Mouse (Mus musculus) lung, embryonic 15.5 days (tissue): ENCODE measurements around the gene Trmu. TPM values are rescaled to one million over a fixed set of nuclear protein-coding genes. Genes with fewer than 3 reads are reported as not detected.
"Not testable (repeated sequence)": the region's sequence is repeated elsewhere in the genome, so short reads cannot be mapped to it uniquely, and the experiment has no call there.

Source experiments
- ATAC-seq: fragments of 200-750 bp; cut with Nextera tagmentation; 2 replicates; pipeline ENCODE4 v1.8.0; 2017; ENCODE audit warnings: moderate number of reproducible peaks, borderline replicate concordance; ENCODE audit not compliant: low FRiP score, low TSS enrichment; ENCODE audit errors: extremely low read depth
- H3K27ac ChIP-seq: fragments of 300-500 bp; sonication (generic); 2 replicates; pipeline ENCODE4 v1.5.1; 2015; ENCODE audit warnings: moderate library complexity, mild to moderate bottlenecking, inconsistent platforms
- H3K27me3 ChIP-seq: fragments of 300-500 bp; sonication (generic); 2 replicates; pipeline ENCODE4 v1.6.1; 2015; ENCODE audit warnings: inconsistent platforms
- H3K36me3 ChIP-seq: fragments of 300-500 bp; sonication (generic); 2 replicates; pipeline ENCODE4 v1.6.1; 2015; ENCODE audit warnings: inconsistent platforms
- H3K4me1 ChIP-seq: fragments of 300-500 bp; sonication (generic); 2 replicates; pipeline ENCODE4 v1.6.1; 2015; ENCODE audit warnings: inconsistent platforms
- H3K4me2 ChIP-seq: fragments of 300-500 bp; sonication (generic); 2 replicates; pipeline ENCODE4 v1.6.1; 2015; ENCODE audit warnings: inconsistent platforms, mild to moderate bottlenecking, moderate library complexity
- H3K4me3 ChIP-seq: fragments of 300-500 bp; sonication (generic); 2 replicates; pipeline ENCODE4 v1.5.1; 2015; ENCODE audit warnings: mild to moderate bottlenecking, inconsistent platforms
- H3K9ac ChIP-seq: fragments of 300-500 bp; sonication (generic); 2 replicates; pipeline ENCODE4 v1.6.1; 2015; ENCODE audit warnings: inconsistent platforms
- H3K9me3 ChIP-seq: fragments of 300-500 bp; sonication (generic); 2 replicates; pipeline ENCODE4 v1.6.1; 2016; ENCODE audit warnings: inconsistent platforms
- WGBS: fragments of 180-500 bp; shearing (Covaris S2); methylation state at CpG from one replicate; pipeline ENCODE4 v1.1.7; 2015; 5-methylcytosine and 5-hydroxymethylcytosine counted together
- polyA plus RNA-seq: library from polyadenylated mRNA; unstranded; fragments of >200 nt; fragmentation: Nextera tagmentation; extraction: Ambion mirVana; gene quantifications from 2 replicates; pipeline ENCODE4 v1.2.1, GENCODE M21; 2015

Gene Trmu
- polyA plus RNA-seq, 1 experiment from 2014 or later, result 40.5 TPM

DNA sequence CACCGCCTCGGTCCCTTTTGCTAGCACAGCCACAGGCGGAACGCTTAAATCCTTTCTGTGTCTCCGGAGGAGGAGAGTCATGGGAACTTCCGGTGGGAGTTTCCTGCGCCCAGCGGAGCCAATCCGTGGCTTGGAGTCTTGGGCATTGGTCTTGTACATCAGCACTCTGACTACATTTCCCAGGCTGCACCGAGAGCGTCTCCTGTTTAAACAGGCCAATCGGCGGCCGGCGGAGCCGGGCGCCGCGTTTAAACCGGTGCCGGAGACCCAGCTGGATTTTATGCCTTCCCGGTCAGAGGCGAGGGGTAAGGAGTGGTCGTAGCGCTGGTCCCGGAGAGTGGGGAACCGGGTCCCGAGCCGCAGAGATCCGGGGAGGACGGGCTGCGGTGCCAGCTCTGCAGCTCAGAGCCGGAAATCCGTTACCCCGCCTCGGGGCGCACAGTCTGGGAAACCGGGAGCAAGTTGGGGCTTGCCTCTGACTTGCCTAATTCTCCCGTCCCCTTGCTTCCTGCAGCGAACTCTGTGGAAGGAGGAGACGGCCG lies 19.6 kb upstream of the Trmu start, which contains the start of gene Gtse1:
Gtse1 (plus strand) TSS at position 256 of the 542 bp plus-strand sequence.
- Histone ChIP-seq H3K9me3 (no peaks in the 10 kb centered on the region), H3K27ac (peak within 1 kb of the TSS; percentile 66), H3K4me3 (peak within 1 kb of the TSS; percentile 79), H3K4me2 (peak within 1 kb of the TSS; percentile 73), H3K4me1 (peaks cover 22% of the 10 kb centered on the region), H3K27me3 (no peaks in the 10 kb centered on the region), H3K9ac (peak within 1 kb of the TSS; percentile 63), H3K36me3 (peaks cover 28% of the 10 kb centered on the region)
- under 1% methylated on average over 42 of the region's 42 CpGs for WGBS
- ATAC-seq, result peak; percentile 97

DNA sequence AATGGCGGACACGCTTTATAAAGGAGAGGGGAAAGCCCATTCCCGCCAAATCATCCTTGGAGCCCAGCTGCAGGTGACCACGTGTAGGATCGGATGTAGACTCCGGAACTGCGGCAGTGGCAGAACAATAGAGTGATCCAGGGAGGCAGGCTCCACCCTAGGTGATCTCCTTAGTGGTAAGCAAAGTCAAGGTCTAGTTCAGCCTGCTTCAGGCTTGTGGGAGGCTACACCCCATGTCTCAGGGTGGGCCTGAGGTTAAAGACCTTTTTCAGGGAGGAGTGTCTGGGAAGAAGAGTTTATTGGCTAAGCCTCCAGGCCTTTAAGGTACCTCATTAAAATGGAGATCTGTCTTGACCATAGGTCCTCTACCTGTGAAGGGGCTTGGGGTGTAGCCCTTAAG lies 13.2 kb upstream of the Trmu start:
- not testable (repeated sequence) for H3K9ac ChIP-seq, H3K27ac ChIP-seq, H3K4me2 ChIP-seq, H3K9me3 ChIP-seq, H3K4me1 ChIP-seq, H3K4me3 ChIP-seq, H3K27me3 ChIP-seq, ATAC-seq
- H3K36me3 ChIP-seq, result peaks cover 80% of the 10 kb centered on the region
- 89% methylated on average over 7 of the region's 7 CpGs for WGBS

DNA sequence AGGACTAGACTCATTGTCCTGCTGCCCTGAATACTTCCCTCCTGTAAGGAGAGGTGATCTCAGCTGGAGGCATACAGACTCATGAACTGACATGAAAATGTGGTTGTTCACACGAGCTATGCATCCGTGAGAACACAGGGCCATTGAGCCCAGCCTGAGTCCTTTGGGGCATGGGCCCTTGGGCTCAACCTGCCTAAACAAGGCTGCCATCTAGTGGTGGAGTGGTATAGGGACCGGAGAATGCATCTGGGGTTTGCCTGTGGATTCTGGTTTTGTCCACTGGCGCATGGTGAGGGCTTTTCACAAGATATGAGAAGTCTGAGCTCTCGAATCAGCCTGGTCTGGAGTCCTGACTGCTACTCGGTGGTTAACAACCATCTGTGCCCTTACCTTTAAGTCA lies 11.4 kb upstream of the Trmu start:
- no peaks in the 10 kb centered on the region for H3K27me3 ChIP-seq
- ATAC-seq, result no peak
- peaks cover 88% of the 10 kb centered on the region for H3K36me3 ChIP-seq
- no peak overlapping the region for H3K4me3 ChIP-seq
- no peaks in the 10 kb centered on the region for H3K4me1 ChIP-seq
- WGBS, result 42% methylated on average over 6 of the region's 6 CpGs
- no peaks in the 10 kb centered on the region for H3K9me3 ChIP-seq
- H3K9ac ChIP-seq, result no peak overlapping the region
- no peak overlapping the region for H3K27ac ChIP-seq
- H3K4me2 ChIP-seq, result no peak overlapping the region

DNA sequence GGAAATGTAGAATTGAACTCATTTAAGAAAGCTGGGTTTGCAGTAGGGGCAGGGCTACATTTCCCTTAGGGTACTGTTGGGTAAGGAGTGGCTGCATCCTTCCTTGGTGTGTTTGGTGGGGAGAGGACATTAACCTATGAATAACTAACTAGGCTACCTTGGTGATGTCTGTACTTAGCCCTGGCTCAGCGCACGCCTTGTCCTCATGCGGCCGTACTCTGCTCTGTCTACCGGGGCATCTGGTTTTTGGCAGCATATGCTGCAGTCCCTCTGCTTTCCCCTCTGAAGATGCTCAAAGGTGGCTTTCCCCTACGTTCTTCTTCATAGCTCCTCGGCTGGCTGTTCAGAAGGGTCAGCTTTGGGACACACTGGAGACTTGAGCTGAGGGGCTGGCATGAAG lies 1.8 kb upstream of the Trmu start:
- no peak overlapping the region for H3K4me3 ChIP-seq
- H3K4me2 ChIP-seq, result no peak overlapping the region
- H3K36me3 ChIP-seq, result peaks cover 40% of the 10 kb centered on the region
- no peak overlapping the region for H3K27ac ChIP-seq
- no peaks in the 10 kb centered on the region for H3K27me3 ChIP-seq
- ATAC-seq, result no peak
- no peak overlapping the region for H3K9ac ChIP-seq
- H3K9me3 ChIP-seq, result no peaks in the 10 kb centered on the region
- 92% methylated on average over 7 of the region's 7 CpGs for WGBS
- peaks cover 14% of the 10 kb centered on the region for H3K4me1 ChIP-seq

DNA sequence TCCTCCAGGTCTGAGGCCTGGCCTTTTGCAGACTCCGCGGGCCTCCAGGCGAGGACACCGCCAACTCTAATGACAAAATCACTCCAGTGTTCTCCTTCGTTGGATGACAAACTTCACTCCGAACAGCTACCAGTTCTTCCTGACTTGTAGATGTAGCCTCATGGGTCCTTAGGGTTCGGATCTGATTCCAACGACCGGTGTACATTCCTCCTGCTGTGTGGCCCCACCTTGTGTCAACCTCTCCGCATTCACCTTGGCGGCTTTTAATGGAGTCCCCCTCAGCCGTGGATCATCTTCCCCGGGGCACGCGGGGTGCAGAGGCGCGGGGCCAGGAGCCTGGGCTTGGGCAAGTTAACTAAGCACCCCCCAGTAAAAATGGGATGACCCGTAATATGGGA lies 385 bp downstream of the Trmu start:
- peak overlapping the region; percentile 81 for H3K4me2 ChIP-seq
- H3K9ac ChIP-seq, result peak overlapping the region; percentile 83
- H3K27ac ChIP-seq, result peak overlapping the region; percentile 88
- WGBS, result 2% methylated on average over 18 of the region's 18 CpGs
- H3K36me3 ChIP-seq, result peaks cover 42% of the 10 kb centered on the region
- peak; percentile 25; the same call in 1 of the 2 replicates for ATAC-seq
- H3K9me3 ChIP-seq, result no peaks in the 10 kb centered on the region
- H3K4me3 ChIP-seq, result peak overlapping the region; percentile 87
- peaks cover 14% of the 10 kb centered on the region for H3K4me1 ChIP-seq
- no peaks in the 10 kb centered on the region for H3K27me3 ChIP-seq

DNA sequence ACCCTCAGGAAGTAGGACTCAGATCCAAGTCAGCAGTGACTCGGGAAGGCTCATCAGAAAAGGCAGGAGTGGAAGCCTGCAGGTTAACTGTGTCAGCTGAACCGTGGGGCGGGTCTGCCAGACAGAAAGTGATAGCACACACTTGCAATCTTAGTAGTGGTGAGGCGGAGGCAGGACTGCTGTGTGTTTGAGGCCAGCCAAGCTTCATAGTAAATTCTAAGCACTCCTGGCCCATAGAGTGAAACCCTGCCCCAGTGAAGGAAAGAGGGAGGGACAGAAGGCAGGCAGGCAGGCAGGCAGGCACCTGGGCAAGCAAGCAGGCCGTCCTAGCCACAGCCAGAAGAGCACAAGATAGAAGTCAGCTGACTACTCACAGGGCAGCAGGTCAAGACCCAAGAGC lies 6.5 kb downstream of the Trmu start:
- ATAC-seq, result no peak
- Histone ChIP-seq H3K9me3 (no peaks in the 10 kb centered on the region), H3K27ac (no peak overlapping the region), H3K4me3 (no peak overlapping the region), H3K36me3 (peaks cover 56% of the 10 kb centered on the region), H3K4me2 (no peak overlapping the region), H3K9ac (no peak overlapping the region), H3K27me3 (no peaks in the 10 kb centered on the region), H3K4me1 (no peaks in the 10 kb centered on the region; the same call in 1 of the 2 replicates)
- WGBS, result 85% methylated on average over 5 of the region's 5 CpGs

DNA sequence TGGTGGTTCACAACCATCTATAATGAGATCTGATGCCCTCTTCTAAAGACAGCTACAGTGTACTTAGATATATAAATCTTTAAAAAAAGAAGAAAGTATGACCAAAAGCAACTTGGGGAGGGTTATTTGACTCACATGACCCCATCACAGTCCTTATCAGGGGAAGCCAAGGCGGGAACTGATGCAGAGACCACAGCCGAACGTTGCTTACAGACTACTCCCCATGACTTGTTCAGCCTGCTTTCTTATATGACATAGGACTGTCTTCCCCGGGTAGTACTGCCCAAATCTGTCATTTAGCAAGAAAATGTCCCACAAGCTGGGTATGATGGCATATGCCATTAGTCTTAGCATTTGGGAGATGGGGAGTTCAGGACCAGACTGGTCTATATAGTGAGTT lies 10.1 kb downstream of the Trmu start:
- Histone ChIP-seq H3K4me2 (no peak overlapping the region), H3K27me3 (no peaks in the 10 kb centered on the region), H3K9me3 (no peaks in the 10 kb centered on the region), H3K27ac (no peak overlapping the region), H3K9ac (no peak overlapping the region), H3K4me3 (no peak overlapping the region), H3K36me3 (peaks cover 68% of the 10 kb centered on the region), H3K4me1 (no peaks in the 10 kb centered on the region)
- WGBS, result 86% methylated on average over 4 of the region's 4 CpGs
- ATAC-seq, result no peak

DNA sequence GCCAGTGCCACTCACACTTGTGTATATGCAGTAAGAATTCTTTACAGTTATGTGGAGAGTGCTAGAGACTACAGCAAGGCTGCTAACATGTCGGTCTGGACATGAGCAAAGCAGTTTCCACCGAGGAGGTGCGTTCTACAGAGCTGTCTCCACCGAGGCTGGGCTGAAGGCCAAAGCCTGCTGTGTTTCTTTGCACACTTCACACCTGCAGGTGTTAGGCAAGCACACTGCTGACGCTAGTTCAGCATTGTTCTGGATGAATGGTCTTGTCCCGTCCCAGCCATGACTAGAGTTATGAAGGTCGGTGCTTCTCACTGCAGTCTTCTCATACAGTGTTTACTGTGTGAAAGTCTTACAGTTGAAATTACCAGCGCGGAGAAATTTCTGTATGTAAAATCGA lies 12.9 kb downstream of the Trmu start:
- no peak for ATAC-seq
- H3K9me3 ChIP-seq, result no peaks in the 10 kb centered on the region
- no peaks in the 10 kb centered on the region for H3K27me3 ChIP-seq
- no peak overlapping the region for H3K27ac ChIP-seq
- H3K36me3 ChIP-seq, result peaks cover 68% of the 10 kb centered on the region
- no peaks in the 10 kb centered on the region for H3K4me1 ChIP-seq
- no peak overlapping the region for H3K4me2 ChIP-seq
- WGBS, result 76% methylated on average over 10 of the region's 10 CpGs
- H3K4me3 ChIP-seq, result no peak overlapping the region
- H3K9ac ChIP-seq, result no peak overlapping the region

DNA sequence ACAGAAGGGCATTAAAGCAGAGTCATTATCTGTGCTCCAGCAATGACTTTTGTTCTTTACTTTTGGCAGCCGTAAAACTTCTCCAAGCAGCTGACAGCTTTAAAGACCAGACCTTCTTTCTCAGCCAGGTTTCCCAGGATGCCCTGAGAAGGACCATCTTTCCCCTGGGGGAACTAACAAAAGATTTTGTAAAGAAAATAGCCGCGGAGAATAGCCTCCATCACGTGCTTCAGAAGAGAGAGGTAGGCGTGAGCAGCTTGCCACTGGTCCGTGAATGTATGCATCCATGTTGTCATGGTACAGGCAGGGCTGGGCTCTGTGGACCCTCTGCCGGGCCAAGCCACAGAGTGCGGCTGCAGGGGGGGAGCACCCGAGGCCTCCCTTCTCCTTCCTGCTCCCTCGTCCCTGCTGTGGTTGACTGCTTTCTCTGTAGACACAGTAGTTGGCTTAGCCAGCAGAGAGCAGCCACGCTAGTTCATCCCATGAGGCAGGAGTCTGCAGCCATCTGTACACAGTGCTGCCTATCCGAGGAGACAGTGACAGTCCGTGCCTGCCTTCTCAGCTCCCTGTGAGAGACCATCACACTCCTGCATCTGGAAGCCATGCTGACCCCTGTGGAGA lies 13.5 kb downstream of the Trmu start:
- Histone ChIP-seq H3K27me3 (no peaks in the 10 kb centered on the region), H3K9ac (no peak overlapping the region), H3K27ac (no peak overlapping the region), H3K36me3 (peaks cover 75% of the 10 kb centered on the region), H3K9me3 (no peaks in the 10 kb centered on the region), H3K4me3 (no peak overlapping the region), H3K4me1 (no peaks in the 10 kb centered on the region), H3K4me2 (no peak overlapping the region)
- WGBS, result 85% methylated on average over 13 of the region's 13 CpGs
- no peak for ATAC-seq

DNA sequence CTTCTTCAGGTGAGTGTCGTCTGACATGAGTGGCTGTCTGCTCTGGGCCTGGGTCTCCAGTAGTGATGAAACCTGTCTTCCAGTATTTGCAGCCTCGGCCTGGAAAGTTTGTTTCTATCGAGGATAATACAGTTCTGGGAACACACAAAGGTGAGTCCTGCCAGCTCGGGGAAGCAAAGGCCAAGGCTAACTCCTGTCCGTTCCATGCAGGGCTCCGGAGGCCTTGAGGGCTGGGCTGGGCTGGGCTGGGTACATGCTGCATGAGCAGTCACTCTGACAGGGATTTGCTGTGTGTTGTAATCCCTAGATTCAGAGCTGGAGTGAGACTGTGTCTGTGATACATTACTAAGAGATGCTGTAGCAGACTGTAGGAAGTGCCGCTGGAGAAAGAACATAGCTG lies 14.8 kb downstream of the Trmu start:
- no peak overlapping the region for H3K4me3 ChIP-seq
- H3K9ac ChIP-seq, result no peak overlapping the region
- H3K9me3 ChIP-seq, result no peaks in the 10 kb centered on the region
- H3K4me2 ChIP-seq, result no peak overlapping the region
- 90% methylated on average over 7 of the region's 7 CpGs for WGBS
- no peak for ATAC-seq
- H3K27ac ChIP-seq, result no peak overlapping the region
- no peaks in the 10 kb centered on the region for H3K27me3 ChIP-seq
- no peaks in the 10 kb centered on the region for H3K4me1 ChIP-seq
- H3K36me3 ChIP-seq, result peaks cover 76% of the 10 kb centered on the region

DNA sequence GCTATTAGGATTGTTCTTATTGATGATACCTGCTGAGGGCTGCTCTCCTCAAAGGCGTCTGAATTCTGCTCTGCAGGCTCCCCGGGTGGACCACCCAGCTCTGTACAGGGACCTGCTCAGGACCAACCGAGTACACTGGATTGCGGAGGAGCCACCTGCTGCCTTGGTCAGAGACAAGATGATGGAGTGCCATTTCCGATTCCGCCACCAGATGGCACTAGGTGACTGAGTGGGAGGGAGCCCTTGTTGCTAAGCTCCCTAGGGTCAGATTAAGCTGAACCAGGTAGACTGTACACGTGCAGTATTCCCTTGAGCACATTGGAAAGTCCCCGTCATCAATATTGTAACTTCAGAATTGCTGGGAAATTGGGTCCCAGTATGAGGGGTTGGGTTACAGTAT lies 17.2 kb downstream of the Trmu start:
- Histone ChIP-seq H3K4me1 (no peaks in the 10 kb centered on the region), H3K9ac (no peak overlapping the region), H3K27me3 (no peaks in the 10 kb centered on the region), H3K27ac (no peak overlapping the region), H3K9me3 (no peaks in the 10 kb centered on the region), H3K4me2 (no peak overlapping the region), H3K36me3 (peaks cover 68% of the 10 kb centered on the region), H3K4me3 (no peak overlapping the region)
- 19% methylated on average over 8 of the region's 8 CpGs for WGBS
- no peak for ATAC-seq

DNA sequence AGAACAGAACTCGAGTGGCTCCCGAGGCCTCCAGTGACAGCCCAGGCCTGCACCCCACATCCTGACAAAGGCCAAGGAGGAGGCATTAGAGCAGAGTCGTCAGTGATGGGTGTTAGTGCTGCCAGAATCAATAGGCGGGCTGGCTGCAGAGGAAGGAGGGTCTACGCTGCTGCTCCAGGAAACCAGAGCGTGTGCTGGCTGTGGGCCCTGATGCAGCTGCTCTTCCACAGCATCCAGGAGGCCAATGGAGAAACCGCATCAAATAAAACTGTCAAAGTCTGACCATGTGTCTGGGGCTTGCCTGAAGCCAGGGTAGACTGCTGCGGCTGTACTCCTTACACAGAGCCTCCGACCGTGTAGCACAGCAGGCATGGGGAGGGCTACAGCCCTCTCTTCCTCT lies 18.0 kb downstream of the Trmu start:
- Histone ChIP-seq H3K27me3 (no peaks in the 10 kb centered on the region), H3K9ac (no peak overlapping the region), H3K4me1 (no peaks in the 10 kb centered on the region), H3K27ac (no peak overlapping the region), H3K36me3 (peaks cover 62% of the 10 kb centered on the region), H3K9me3 (no peaks in the 10 kb centered on the region), H3K4me2 (no peak overlapping the region), H3K4me3 (no peak overlapping the region)
- WGBS, result 79% methylated on average over 10 of the region's 10 CpGs
- no peak for ATAC-seq
